Comparison of ENCODE assay signal across 7 mouse cellular contexts in the genomic region with DNA sequence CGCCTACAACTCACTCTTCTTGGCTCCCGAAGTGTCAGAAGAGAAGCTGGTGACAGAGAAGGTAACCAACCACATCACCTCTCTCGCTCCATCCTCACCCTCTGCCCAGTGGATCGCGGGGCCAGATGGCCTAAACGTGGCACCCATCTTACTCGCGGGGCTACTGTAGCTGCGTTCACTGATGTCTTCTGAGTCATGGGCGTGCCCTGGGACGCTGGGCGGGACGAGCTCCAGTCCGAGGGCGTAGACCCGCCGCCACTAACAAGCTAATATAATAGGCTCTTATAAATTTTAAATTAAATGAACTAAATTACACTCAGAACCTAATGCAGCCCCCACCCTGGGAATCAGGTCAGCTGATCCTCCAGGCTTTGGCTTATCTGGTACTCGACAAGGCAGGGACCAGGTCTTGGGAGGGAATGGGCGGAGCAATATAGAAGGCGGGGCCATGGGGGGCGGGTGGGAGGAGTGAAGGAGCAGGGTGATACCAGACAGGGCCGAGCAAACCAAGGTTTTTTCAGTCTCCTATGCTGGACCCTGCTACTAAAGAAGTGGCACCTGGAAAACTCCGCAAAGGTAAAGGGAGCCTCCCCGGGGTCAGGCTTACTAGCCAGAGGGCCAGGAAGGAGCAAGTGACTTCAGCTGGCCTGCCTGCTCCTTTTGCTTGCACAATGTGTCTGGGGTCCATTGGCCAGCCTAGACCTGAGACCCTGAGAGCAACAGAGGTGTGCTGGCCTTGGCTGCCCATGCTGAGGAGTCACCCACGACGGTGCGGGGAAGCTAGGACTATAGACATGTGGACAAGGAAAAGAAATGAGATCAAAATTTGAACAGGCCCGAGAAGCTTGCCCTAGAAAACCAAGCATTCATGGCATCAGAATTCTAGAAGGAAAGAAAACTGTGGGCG. TPM values are rescaled to one million over a fixed set of nuclear protein-coding genes. Genes with fewer than 3 reads are reported as not detected.
DNase-seq lines count a peak whose midpoint lies in the region; ATAC-seq lines count a peak whose summit lies in the region.

No protein-coding gene starts in this region.

- peaks cover 31% of the 10 kb centered on the region for H3K27me3 ChIP-seq in embryonic facial prominence, embryonic 14.5 days (replicated peaks; ENCODE audit: control insufficient read depth, insufficient read depth, low read length)
- peaks cover 23% of the 10 kb centered on the region for H3K27me3 ChIP-seq in limb, embryonic 11.5 days (ENCODE audit: control insufficient read depth, insufficient read depth, low read length)
- peaks cover 45% of the 10 kb centered on the region for H3K27me3 ChIP-seq in neural tube, embryonic 15.5 days (replicated peaks)

- H3K9ac ChIP-seq in embryonic facial prominence, embryonic 14.5 days (ENCODE audit: low read depth, low read length): no peak overlapping the region
- H3K9ac ChIP-seq in limb, embryonic 11.5 days (ENCODE audit: low read length): 0 out of 2 replicates have a peak overlapping the region, but pooled peaks have one; percentile 12
- no peak overlapping the region for H3K9ac ChIP-seq in neural tube, embryonic 15.5 days (replicated peaks)

- peak overlapping the region; percentile 40 for H3K4me2 ChIP-seq in embryonic facial prominence, embryonic 14.5 days (ENCODE audit: low read depth, low read length)
- peak overlapping the region; percentile 31 for H3K4me2 ChIP-seq in limb, embryonic 11.5 days (ENCODE audit: low read depth, severe bottlenecking)
- peak overlapping the region; percentile 44 for H3K4me2 ChIP-seq in neural tube, embryonic 15.5 days

- peaks cover 6% of the 10 kb centered on the region; the same call in 1 of the 2 replicates for H3K4me1 ChIP-seq in embryonic facial prominence, embryonic 14.5 days (ENCODE audit: control insufficient read depth, insufficient read depth, low read length)
- H3K4me1 ChIP-seq in limb, embryonic 11.5 days (ENCODE audit: control insufficient read depth, insufficient read depth, low read length): 0 out of 2 replicates have a peak, but pooled peaks cover 2% of the 10 kb centered on the region
- H3K4me1 ChIP-seq in neural tube, embryonic 15.5 days: peaks cover 23% of the 10 kb centered on the region

- H3K27ac ChIP-seq in embryonic facial prominence, embryonic 14.5 days (replicated peaks; ENCODE audit: low read depth, low read length): no peak overlapping the region
- no peak overlapping the region for H3K27ac ChIP-seq in limb, embryonic 11.5 days (replicated peaks; ENCODE audit: low read depth, low read length)
- H3K27ac ChIP-seq in neural tube, embryonic 15.5 days (replicated peaks): no peak overlapping the region

- intact Hi-C loops in left cerebral cortex, postnatal 25 days (cut with DNase I): no loop called here

- peak; percentile 17 for DNase-seq in lung, postnatal 10 days
- no peak for DNase-seq in lung, postnatal 4 days
- no peak for DNase-seq in embryonic facial prominence, embryonic 14.5 days (ENCODE audit: low spot score)
- DNase-seq in limb, embryonic 11.5 days (ENCODE audit: low spot score): peak; percentile 52
- DNase-seq in left cerebral cortex, postnatal 25 days (ENCODE audit: low spot score in 2 of 2): no peak

- 12% methylated on average over 29 of the region's 29 CpGs for WGBS in embryonic facial prominence, embryonic 14.5 days
- 10% methylated on average over 29 of the region's 29 CpGs for WGBS in limb, embryonic 11.5 days
- WGBS in neural tube, embryonic 15.5 days: 13% methylated on average over 29 of the region's 29 CpGs

- H3K4me3 ChIP-seq in embryonic facial prominence, embryonic 14.5 days (ENCODE audit: low read depth, low read length): peak overlapping the region; percentile 28
- peak overlapping the region; percentile 10; the same call in 1 of the 2 replicates for H3K4me3 ChIP-seq in limb, embryonic 11.5 days (ENCODE audit: low read depth, low read length)
- H3K4me3 ChIP-seq in neural tube, embryonic 15.5 days (replicated peaks): peak overlapping the region; percentile 15; the same call in 1 of the 2 replicates

- H3K36me3 ChIP-seq in embryonic facial prominence, embryonic 14.5 days (ENCODE audit: control insufficient read depth, insufficient read depth, low read length): no peaks in the 10 kb centered on the region
- H3K36me3 ChIP-seq in limb, embryonic 11.5 days (ENCODE audit: control insufficient read depth, insufficient read depth, low read length): no peaks in the 10 kb centered on the region
- H3K36me3 ChIP-seq in neural tube, embryonic 15.5 days: peaks cover 4% of the 10 kb centered on the region; the same call in 1 of the 2 replicates

- ATAC-seq in embryonic facial prominence, embryonic 14.5 days (ENCODE audit: low read depth): peak; percentile 53
- 0 out of 2 replicates have a peak, but pooled peaks have one; percentile 55 for ATAC-seq in limb, embryonic 11.5 days (ENCODE audit: insufficient number of reproducible peaks, low FRiP score, low TSS enrichment, low read depth)
- ATAC-seq in neural tube, embryonic 15.5 days (ENCODE audit: low FRiP score): peak; percentile 26; the same call in 1 of the 2 replicates
- no peak for ATAC-seq in cerebellum, adult (ENCODE audit: insufficient number of reproducible peaks, low FRiP score, low TSS enrichment)

- H3K9me3 ChIP-seq in embryonic facial prominence, embryonic 14.5 days (ENCODE audit: control insufficient read depth, low read length): no peaks in the 10 kb centered on the region
- no peaks in the 10 kb centered on the region for H3K9me3 ChIP-seq in limb, embryonic 11.5 days (ENCODE audit: control insufficient read depth, low read length)
- H3K9me3 ChIP-seq in neural tube, embryonic 15.5 days (replicated peaks): no peaks in the 10 kb centered on the region

RNA-seq across cellular contexts. Expression of gene Kndc1, which starts 19.9 kb away (rescaled TPM):
- 0.77 and 1.5 TPM in 2 replicates for polyA plus RNA-seq in embryonic facial prominence, embryonic 14.5 days (2014; fragmentation: Nextera tagmentation; extraction: Ambion mirVana)
- 0.06 TPM in 1 of 2 replicates, not detected in the other for polyA plus RNA-seq in limb, embryonic 11.5 days (2014; fragmentation: Nextera tagmentation; extraction: Ambion mirVana)
- polyA plus RNA-seq in neural tube, embryonic 15.5 days (2015; fragmentation: Nextera tagmentation; extraction: Ambion mirVana): 12.5 and 15.5 TPM in 2 replicates
- total RNA-seq in left cerebral cortex, postnatal 25 days (2021): 10 to 100 TPM; 54.4 to 58.6 TPM

RNA-seq across cellular contexts. Expression of gene Utf1, which starts 29.2 kb away (rescaled TPM):
- polyA plus RNA-seq in embryonic facial prominence, embryonic 14.5 days (2014; fragmentation: Nextera tagmentation; extraction: Ambion mirVana): 0.22 TPM in 1 of 2 replicates, not detected in the other
- polyA plus RNA-seq in limb, embryonic 11.5 days (2014; fragmentation: Nextera tagmentation; extraction: Ambion mirVana): 0.35 TPM in 1 of 2 replicates, not detected in the other
- 1.6 TPM in 1 of 2 replicates, not detected in the other for polyA plus RNA-seq in neural tube, embryonic 15.5 days (2015; fragmentation: Nextera tagmentation; extraction: Ambion mirVana)
- total RNA-seq in left cerebral cortex, postnatal 25 days (2021): not detected

Comparison
In these comparisons a context has a peak if more than half of its experiments do, and no peak if none do; other contexts are left out.
1. DNase-seq: peak in lung, postnatal 10 days (single experiment) and limb, embryonic 11.5 days (single experiment); none in lung, postnatal 4 days (0 of 2), embryonic facial prominence, embryonic 14.5 days (single experiment) and left cerebral cortex, postnatal 25 days (0 of 2).
2. Peak in every context shown above with its lines, with median percentiles within 50 percentile points of each other: H3K4me2 ChIP-seq and H3K4me3 ChIP-seq.